Mouse (Mus musculus) erythroblast, embryonic 14.5 days (primary cell): ENCODE results near the gene L1td1.

Experiments
- GATA1 ChIP-seq: IDR thresholded peaks from 2 replicates; pipeline ENCODE4 v1.6.1; 2012; ENCODE audit warnings: low read length, inconsistent platforms, mixed read lengths
- TAL1 ChIP-seq: IDR thresholded peaks from 3 replicates; pipeline ENCODE4 v1.6.1; 2012; ENCODE audit warnings: low read length, inconsistent platforms, mixed read lengths

DNA sequence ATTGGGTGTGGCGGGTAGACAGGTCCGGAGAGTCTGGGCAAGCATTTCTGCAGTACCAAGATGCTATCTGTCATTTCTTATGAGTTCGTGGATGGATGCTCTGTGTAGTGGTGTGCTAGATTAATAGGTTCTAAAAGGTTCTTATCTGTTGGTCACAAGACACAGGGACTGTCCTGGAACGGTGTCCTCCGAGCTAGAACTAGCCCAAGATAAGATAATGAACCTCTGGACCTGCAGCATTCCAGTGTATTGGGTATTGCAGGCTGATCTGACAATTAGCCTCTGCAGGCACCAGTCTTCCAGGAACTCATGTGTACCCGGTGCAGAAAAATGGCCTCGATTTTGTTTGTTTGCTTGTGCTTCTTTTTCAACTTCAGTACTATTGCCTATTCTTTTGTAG, 2.2 kb downstream of the L1td1 start:
- TF ChIP-seq GATA1 (no peak), TAL1 (no peak)
